Mouse (Mus musculus): ENCODE measurements around the gene Btn1a1. TPM values are rescaled to one million over a fixed set of nuclear protein-coding genes. Genes with fewer than 3 reads are reported as not detected.
A peak's percentile ranks its signal among the peaks of the same experiment; 100 is the strongest.

The Btn1a1 gene
- total RNA-seq, 2 experiments from 2014 or later, result not detected

DNA sequence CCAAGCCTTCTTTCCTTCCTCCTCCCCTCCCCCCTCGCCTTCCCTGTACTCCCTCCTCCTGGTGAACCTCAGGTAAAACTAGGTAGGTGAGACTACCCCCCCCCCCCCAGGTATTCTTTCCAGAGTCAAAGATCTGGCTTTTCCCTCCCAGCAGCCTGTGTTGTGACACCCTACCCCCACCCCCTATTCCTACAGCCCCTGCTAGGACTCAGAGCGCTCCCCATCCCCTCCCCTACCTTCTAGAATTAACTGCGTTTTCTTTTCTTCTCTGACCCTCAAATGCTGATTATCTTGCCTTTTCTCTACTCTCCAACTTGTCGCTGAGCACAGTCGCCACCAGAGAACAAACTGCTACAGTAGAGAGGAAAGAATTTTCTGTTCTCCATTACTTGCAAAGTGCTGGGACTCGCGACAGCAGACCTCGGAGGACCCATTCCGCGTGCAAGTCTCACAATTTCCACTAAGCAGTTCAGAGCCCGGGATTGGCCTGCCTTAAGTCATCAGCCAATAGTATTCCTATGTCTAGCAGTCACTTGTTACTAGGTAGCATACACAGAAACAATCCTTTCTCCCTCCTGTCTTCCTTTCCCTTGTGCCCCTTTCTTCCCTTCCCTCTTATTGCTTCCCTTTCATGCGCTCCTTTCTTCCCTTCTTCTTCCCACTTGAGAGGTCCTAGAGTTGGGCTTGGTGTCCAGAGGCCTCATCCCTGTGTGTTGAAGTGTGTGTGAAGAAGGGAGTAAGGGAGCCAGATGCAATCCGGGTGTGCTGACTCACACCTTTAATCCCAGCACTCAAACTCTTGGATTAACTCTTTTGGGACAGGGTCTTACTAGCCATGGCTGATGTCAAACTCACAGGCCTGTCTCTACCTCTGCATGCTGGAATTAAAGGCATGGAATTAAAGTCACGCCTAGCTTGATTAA lies 23.0 kb upstream of the Btn1a1 start, which contains the start of gene Btn2a2:
TSS of gene Btn2a2 (minus strand) at position 458 of the 923 bp plus-strand sequence.
- peak; percentile 97 for ATAC-seq (replicated peaks; ENCODE audit: poor library complexity, severe bottlenecking)

DNA sequence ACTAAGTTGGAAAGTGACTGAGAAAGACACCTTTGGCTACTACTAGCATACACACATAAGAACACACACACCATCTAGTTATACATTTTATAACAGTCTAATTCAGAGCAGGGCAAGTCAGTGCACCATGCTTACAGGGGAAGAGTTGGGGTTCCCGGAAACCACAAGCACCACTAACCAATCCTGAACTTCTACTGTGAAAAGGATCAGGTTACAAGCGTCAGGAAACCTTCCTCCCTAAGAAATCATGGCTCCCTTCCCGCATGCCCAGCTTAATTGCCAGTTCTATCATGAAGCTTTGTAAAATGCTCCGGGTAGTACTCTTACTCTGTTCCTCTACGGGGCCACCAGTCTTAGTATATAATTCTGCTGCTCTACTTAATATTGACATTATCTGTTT lies 19.6 kb upstream of the Btn1a1 start:
- ATAC-seq (replicated peaks; ENCODE audit: poor library complexity, severe bottlenecking), result no peak

DNA sequence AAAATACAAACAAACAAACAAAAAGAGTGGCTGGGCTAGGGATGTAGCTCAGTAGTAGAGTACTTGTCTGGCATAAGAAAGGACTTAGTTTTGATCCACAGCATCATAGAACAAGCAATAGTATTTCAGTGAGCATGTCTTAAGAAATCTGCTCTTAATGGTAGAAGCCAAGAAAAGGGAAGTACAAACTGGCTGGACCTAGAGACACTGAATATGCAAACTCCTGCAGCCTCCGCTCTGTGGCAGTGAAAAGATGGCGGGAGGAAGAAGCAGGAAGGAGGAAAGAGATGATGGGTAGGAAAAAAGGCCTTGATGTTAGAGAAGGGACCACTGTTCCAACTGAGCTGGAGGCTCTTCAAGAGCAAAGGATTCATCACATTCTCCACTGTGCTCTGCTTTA lies 17.5 kb upstream of the Btn1a1 start:
- peak; percentile 63 for ATAC-seq (replicated peaks; ENCODE audit: poor library complexity, severe bottlenecking)

DNA sequence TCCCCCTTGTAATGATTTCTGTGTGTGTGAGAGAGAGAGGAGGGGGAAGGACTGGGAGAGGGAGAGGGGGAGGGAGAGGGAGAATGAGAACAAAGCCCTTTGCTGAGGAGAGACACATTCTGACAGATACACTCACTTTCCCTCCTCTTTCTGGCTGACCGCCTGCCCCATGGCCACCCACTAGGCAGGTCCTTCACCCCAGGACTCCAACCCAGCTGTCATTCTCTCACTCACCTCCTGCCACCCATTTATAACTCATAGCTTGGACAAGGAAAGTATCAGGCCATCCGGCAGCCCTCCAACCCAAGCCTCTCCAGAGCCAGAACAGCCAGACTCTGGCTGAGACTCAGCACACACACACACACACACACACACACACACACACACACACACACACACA lies 10.0 kb upstream of the Btn1a1 start:
- ATAC-seq (replicated peaks; ENCODE audit: poor library complexity, severe bottlenecking), result no peak

DNA sequence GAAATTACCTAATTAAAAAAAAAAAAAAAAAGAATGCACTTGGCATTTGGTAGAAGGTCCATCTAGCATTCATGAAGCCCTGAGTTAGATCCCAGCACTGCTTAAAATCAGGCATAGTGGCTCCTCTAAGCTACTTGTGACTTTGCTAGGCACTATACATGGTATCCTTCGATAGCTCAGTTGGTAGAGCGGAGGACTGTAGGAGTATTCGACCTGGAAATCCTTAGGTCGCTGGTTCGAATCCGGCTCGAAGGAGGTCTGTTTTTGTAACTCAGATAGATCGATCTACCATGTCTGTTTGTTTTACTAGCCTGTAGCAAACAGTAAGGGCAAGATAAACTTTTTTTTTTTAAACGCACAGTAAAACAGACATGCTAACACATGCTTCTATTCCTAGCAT lies 1.2 kb upstream of the Btn1a1 start:
- peak; percentile 56 for ATAC-seq (replicated peaks; ENCODE audit: poor library complexity, severe bottlenecking)

DNA sequence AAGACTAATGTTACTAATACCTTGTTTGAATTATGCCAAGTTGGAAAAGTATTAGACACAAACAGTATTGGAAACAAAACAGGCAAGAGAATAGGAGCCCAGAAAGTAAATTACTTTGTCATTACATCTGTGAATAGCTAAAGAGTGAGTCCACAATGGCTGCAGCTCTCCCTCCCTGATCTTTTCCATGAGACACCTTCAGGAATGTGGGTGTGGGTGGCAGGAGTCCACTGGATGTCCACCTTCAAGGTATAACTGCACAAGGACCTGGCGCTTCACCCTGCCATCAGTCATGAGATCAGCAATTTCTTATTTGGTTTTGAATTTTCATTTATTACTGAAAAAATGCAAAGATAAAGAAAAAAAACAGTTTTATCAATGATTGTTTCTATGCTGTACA lies 605 bp upstream of the Btn1a1 start:
- no peak for ATAC-seq (replicated peaks; ENCODE audit: poor library complexity, severe bottlenecking)

DNA sequence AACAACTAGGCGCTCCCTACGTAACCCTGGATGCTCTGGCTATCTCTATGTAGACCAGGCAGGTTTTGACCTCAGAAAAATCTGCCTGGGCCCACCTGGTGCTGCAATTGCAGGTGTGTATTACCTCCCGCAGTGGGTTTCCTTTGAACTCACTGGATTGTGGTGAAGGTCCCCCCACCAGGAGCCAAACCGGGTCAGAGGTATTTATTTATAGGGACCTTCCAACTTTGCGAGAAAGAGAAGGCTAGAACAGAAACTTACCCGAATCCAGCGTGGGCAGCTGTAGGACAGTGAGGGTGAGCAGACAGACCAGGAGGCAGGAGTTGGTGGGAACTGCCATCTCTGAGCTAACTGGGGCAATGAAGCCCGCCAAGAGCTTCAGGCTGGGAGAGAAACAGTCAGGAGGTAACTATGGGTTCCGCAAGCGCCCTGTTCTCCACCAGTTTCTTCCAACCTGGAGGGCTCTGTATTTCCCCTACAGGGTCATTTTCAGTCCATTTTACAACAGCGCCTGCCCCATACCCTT lies 797 bp downstream of the Btn1a1 start:
- peak; percentile 27; the same call in 1 of the 2 replicates for ATAC-seq (replicated peaks; ENCODE audit: poor library complexity, severe bottlenecking)

DNA sequence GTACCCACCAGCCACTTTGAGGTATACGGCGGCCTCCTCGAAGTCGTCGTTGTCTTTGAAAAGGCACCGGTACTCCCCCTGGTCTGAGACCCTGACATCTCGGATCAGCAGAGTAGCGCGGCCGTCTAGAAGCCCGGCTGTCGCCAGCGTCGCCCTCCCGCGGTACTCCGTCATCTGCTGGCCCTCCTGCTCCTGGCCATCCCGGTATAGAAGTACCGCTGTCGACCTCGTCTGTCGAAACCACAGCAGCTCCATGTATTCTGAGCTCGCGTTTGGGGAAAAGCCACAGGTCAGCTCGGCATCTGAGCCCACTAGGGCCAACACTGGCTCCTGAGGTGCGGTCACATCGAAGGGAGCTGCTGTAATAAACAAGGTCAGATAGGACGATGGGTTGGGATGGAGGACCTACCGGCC lies 1.5 kb downstream of the Btn1a1 start:
- peak; percentile 31 for ATAC-seq (replicated peaks; ENCODE audit: poor library complexity, severe bottlenecking)

DNA sequence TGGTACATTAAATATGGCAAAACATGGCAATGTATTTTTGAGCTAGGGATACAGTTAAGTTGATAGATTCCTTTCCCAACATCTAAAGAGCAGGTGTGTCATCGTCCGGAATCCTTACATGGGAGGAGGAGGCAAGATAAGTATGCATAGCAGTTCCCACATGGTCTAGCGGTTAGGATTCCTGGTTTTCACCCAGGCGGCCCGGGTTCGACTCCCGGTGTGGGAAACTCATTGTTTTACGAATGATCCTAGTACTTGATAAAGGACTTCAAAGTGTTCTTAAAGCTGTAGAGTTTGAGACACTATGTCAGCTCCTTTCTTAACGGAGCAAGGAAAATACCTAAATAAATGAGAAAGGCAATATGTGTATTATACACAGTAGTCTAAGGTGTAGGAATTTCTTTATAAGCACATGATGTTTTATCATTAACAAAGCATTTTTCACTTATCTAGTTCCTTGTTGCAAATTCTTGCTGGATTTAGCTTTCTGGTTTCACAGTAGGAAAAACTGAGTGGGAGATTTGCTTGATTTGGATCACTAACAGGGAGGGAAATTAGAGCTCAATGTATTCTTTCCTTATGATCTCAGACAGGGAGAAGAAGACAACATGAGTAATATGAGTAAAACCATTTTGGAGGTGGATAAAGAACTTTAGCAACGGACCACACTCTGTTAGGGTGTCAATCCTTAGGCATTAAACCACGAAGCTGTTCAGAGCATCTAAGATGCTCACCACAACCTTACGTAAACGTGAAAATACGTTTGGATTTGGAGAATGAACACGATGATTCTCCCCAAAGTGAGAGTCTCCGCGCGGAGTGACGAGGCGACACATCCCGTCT lies 2.1 kb downstream of the Btn1a1 start:
- peak; percentile 25; the same call in 1 of the 2 replicates for ATAC-seq (replicated peaks; ENCODE audit: poor library complexity, severe bottlenecking)

DNA sequence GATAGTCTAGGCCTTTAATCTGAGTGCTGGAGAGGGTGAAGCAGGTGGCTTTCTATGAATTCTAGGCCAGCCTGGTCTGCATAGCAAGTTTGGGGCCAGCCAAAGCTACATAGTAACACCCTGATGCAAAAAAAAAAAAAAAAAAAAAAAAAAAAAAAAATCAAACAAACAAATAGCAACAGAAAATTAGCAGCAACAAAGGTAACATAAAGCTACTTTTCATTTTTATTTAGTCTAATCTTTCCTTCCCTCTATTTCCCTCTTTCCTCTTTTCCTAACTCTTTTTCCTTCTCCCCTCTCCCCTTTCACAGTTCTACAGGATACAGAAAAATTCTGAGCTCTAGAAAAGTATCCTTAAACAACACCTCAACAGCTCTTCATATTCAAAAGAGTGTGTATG lies 3.0 kb downstream of the Btn1a1 start:
- ATAC-seq (replicated peaks; ENCODE audit: poor library complexity, severe bottlenecking), result no peak

DNA sequence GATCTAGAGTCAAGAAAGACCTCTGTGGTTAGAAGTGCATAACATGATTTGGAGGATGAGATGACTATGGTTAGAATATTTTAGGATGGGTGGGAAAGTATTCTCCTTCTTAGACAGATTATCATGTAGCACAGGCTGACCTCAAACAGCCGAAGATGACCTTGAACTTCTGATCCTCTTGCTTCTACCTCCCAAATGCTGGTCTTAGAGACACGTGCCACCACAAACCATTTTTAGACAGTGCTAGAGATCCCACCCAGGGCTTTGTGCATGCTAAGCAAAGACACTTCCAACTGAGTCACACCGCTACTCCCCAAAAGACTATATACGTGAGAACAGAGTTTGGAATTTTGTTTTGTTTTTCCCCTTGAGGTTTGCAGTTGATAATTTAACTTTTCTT lies 3.6 kb downstream of the Btn1a1 start:
- no peak for ATAC-seq (replicated peaks; ENCODE audit: poor library complexity, severe bottlenecking)

DNA sequence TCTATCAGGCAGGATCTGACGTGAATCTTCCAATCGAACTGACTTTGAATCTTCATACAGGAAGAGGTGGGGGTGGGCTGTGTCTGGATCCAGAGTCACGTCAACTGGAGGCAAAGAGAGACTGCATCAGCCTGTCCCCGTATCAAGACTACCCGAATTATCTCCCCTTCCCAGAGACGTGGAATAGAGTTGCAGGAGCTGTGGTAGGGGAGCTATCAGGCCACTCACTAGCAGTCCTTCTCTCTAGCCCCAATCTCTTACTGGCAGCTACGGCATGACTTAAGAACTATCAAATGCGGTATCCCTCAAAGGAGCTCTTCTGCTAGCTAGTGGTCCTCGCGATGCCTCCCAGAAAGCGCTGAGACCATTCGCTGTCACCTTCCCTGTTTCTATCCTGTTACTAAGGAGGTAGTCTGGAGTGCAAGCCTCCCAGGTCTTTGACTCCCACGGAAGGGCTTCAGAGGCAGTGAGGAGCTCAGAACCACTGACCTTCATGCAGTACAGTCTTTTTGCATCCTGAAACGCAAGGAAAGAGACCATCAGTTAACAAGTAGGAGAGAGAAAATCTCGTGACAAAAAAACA lies 6.3 kb downstream of the Btn1a1 start:
- ATAC-seq (replicated peaks; ENCODE audit: poor library complexity, severe bottlenecking), result no peak

DNA sequence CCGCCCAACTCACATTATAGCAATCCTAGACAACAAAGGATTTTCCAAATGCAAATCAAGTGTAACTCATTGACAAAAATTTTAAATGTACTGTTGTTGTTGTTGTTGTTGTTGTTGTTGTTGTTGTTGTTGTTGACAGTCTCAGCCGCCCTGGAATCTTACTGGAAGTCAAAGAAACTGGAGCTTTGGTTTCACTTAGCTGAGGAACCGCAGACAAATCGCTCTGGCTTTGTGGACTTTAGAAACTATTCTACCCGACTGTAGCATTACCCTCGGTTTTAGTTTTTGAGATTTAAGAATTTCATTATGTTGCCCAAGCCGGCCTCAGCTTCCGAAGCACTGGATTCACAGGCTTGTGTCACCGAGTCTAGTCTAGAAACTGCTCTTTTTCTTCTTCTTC lies 11.8 kb downstream of the Btn1a1 start:
- ATAC-seq (replicated peaks; ENCODE audit: poor library complexity, severe bottlenecking), result peak; percentile 23; the same call in 1 of the 2 replicates

DNA sequence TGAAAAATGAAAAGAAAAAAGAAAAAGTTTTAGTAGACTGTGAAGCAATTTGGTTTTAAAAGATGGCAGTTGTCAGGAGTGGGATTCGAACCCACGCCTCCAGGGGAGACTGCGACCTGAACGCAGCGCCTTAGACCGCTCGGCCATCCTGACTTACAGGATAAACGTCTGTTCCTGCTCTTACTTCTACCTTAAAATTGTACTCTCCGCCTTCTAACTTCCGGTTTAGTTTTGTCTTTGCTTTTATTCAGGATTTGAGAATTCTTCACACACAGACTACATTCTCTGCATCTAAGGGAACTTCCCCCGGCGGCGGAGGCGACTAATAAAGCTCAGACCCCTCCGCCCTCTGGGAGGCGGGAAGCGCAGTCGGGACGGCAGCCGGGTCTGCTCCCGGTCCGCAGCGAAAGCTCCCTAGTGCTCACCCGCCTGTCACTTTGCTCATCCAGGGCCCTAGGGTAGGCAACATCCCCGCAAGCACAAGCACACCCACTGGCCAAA lies 12.3 kb downstream of the Btn1a1 start:
- peak; percentile 65 for ATAC-seq (replicated peaks; ENCODE audit: poor library complexity, severe bottlenecking)

DNA sequence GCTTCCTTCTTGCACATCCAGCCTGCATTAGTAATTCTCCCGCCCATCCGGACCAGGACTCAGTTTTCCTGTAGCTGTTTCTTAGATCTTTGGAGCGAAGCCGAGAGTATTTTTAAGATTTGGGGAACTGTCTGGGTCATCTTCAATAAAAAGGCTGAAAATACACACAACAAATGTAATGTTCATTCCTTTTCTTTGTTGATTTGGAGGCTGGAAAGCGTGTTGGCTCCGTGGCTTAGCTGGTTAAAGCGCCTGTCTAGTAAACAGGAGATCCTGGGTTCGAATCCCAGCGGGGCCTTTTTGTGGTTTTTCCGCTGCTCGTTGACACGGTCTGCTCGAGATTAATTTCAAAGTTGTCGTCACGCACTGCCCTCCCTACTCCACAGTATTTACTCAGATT lies 15.3 kb downstream of the Btn1a1 start:
- peak; percentile 5 for ATAC-seq (replicated peaks; ENCODE audit: poor library complexity, severe bottlenecking)

DNA sequence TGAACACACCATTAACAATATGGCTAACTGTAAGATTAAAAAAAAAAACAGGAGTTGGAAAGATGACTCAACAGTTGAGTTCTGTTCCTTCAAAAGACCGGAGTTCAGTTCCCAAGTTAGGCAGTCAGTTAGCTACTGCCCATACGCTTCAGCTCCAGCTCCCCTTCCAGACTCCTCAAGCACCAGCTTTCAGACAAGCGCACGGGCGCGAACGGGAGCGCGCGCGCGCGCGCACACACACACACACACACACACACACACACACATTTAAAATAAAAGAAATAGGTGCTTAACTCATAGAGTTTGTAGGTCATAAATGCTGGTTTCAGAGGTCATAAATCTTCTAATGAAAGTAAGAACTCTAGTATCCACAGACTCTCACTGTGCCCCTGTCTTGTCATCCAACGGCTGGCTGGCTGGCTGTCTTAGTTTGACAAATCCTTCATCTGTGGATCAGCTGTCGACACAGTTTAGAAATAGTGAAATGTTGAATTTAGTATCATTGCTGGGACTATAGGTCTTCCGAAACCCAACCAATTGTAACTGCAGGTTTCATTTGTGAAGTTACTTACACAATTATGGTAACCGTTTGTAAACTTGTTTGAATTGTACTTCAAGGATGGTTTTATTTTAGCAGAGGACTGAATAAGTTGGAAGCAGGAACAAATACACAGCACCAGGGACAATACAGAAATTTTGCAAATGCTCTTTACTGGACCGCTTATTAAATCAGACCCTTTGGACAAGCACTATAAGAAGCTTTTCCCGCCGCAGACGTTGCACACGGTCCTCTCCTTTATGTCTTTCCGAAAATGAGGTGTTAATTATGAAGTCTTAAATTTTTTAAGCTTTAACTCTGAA lies 16.2 kb downstream of the Btn1a1 start:
- peak; percentile 28 for ATAC-seq (replicated peaks; ENCODE audit: poor library complexity, severe bottlenecking)

DNA sequence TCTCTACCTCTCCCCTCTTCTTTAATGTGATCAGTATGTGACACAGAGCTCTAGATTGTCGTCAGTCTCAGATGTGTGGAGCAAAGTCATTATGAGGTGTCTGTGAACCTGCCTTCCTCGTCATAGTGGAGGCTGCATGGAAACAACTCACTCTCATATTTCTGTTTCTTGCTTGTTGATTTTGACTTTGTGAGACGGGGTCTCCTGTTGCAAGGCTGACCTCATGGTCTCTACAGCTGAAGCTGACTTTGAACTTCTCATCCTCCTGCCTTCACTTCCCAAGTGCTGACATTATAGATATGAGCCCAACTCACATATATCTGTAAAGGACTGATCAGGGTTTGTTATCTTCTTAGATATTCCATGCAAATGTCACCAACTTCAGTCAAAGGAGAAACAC lies 16.9 kb downstream of the Btn1a1 start:
- ATAC-seq (replicated peaks; ENCODE audit: poor library complexity, severe bottlenecking), result no peak

DNA sequence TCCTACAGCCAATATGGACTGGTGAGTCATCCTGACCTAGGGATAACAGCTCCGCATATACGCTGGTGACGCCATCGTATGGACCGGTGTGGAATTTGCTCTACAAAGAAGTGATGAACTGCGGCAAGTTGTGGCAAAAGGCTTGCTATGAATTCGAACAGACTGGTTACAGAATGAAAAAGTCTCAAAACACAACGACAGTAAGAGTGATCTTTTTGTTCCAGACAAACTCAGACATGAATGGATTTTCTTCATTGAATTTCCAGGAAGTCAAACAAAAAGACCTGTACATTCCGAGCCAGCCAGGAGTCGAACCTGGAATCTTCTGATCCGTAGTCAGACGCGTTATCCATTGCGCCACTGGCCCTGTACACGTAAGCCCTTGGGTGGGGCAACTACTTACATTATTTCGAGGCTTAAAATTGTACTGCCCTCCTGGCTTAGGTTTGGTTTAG lies 19.2 kb downstream of the Btn1a1 start:
- ATAC-seq (replicated peaks; ENCODE audit: poor library complexity, severe bottlenecking), result peak; percentile 52

DNA sequence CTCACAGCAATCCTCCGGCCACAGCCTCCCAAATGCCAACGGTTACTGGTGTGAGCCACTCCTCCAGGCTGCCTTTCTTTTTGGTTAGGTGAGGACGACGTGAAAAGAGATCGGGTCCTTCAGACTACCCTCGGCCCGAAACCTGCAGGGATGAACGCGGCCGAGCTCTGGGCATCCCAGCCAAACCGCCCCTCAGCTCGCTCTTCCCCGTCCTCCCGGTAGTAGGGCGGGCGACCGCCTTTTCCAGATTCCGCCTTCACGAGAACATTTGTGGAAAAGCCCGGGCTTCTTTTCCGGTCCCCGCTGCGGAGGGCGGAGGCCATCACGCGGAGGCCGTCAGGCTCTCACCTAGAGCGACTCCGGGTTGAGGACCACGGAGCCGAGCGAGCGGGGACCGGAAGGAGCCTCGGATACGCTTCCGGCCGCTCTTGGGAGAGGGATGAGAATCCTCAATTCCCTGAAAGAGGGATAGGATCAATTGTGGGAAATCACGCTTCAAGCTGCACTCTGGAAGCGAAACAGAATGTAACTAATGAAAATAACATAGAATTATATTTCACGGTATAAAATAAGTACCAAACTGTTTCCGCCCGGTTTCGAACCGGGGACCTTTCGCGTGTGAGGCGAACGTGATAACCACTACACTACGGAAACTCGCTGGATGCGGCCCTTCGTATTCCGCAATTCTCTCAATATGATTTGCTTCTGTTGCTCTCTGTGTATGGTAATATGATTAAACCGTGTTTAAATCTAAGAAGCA lies 20.0 kb downstream of the Btn1a1 start:
- peak; percentile 77 for ATAC-seq (replicated peaks; ENCODE audit: poor library complexity, severe bottlenecking)

Data from granulocyte monocyte progenitor cell, adult 5-6 weeks (primary cell).